Mouse (Mus musculus): ENCODE results near the gene Thap4. TPM values are rescaled to one million over a fixed set of nuclear protein-coding genes. Genes with fewer than 3 reads are reported as not detected.

Thap4 gene
- polyA plus RNA-seq, 1 experiment: 37.1 TPM

DNA sequence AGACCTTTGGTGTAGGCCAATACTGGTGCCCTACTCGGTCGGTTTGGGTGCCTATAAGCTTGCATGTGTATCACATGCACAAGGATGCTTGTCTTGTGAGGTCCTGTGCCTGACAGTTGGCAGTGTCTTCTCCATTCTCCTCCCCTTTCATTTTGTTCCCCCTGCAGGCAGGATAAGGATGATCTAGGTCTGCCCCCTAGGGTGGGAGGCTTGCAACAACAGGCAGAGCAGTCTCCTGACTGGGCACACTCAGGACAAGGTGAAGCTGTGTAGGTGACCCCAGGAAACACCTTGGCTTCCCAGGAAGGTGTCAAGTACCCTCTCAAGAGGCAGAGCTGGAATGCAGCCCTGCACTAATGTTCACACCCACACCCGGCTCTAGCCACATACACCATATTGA is 27.7 kb downstream of the Thap4 start:
- Histone ChIP-seq H3K27ac (ENCODE audit: insufficient read depth, low read length) (no peak overlapping the region), H3K4me1 (ENCODE audit: control insufficient read depth, insufficient read depth, low read length) (no peaks in the 10 kb centered on the region), H3K4me3 (ENCODE audit: insufficient read depth, low read length) (no peak overlapping the region)
- TF ChIP-seq CTCF (IDR thresholded peaks at IDR 0.05; ENCODE audit: extremely low read depth, insufficient read depth, low read length): peak; percentile 87
- no peak for TF ChIP-seq POLR2A (IDR thresholded peaks at IDR 0.05; ENCODE audit: extremely low read depth, insufficient read depth, low read length)

DNA sequence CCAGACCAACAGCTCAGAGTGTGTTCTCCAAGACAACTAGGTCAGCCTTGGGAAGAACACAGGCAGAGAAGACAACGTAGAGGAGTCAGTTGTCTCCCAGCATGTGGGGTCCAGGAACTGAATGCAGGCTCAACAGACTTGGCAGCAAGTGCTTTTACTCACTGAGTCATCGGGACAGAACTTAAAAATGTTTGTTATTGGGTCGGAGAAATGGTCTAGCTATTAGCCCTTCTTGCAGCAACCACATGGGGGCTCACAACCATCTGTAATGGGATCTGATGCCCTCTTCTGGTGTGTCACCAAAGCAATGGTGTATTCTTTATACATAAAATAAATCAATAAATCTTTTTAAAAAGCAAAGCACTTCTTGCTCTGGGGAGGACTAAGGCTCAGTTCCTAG is 28.5 kb downstream of the Thap4 start:
- H3K4me3 ChIP-seq (ENCODE audit: insufficient read depth, low read length): no peak overlapping the region
- 0 out of 2 replicates have a peak, but pooled peaks have one; percentile 8 for TF ChIP-seq CTCF (IDR thresholded peaks at IDR 0.05; ENCODE audit: extremely low read depth, insufficient read depth, low read length)
- no peak for TF ChIP-seq POLR2A (IDR thresholded peaks at IDR 0.05; ENCODE audit: extremely low read depth, insufficient read depth, low read length)

DNA sequence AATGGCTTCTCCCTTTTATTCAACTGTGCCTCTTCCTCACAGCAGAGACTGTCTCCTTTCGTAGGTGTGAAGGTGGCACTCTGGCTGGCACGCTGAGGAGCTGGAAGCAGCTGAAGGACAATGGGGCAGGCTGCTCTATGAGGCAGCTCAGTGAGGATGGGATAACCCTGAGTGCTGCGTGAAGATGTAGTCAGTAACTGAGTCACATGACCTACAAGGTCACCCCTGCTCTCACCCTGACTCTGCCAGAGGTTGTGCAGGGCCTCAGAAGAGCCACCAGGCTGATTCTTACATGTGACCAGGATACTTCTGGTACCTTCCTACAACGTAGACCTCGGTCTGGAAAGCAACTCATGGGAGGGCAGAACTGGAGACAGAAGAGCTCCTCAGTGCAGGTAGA is 29.0 kb downstream of the Thap4 start:
- no peak overlapping the region for H3K4me3 ChIP-seq (ENCODE audit: insufficient read depth, low read length)
- H3K4me1 ChIP-seq (ENCODE audit: control insufficient read depth, insufficient read depth, low read length): no peaks in the 10 kb centered on the region
- no peak overlapping the region for H3K27ac ChIP-seq (ENCODE audit: insufficient read depth, low read length)
- TF ChIP-seq POLR2A (IDR thresholded peaks at IDR 0.05; ENCODE audit: extremely low read depth, insufficient read depth, low read length) (no peak), CTCF (IDR thresholded peaks at IDR 0.05; ENCODE audit: extremely low read depth, insufficient read depth, low read length) (no peak)

More for the DNA sequence above, 28.5 kb downstream of the Thap4 start:
- no peak overlapping the region for H3K27ac ChIP-seq (ENCODE audit: insufficient read depth, low read length)
- no peaks in the 10 kb centered on the region for H3K4me1 ChIP-seq (ENCODE audit: control insufficient read depth, insufficient read depth, low read length)

DNA sequence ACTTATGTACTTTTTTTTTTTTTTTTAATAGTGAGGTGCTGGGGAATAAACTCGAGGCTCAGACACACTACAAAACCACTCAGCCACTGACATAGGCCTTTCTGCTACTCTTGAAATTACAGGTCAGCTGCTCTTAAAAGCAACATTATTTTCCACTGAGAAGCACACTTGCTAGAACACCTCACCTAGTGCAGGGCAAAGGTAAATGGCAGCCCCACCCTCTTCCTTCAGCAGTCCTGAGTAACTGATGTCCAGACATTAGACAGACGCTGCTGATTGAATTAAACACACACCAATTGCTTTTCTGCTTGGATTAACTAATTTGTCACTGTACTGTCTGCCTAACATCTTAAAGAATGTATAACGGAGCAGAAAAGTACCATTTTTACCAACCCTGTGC is 30.0 kb downstream of the Thap4 start:
- TF ChIP-seq CTCF (IDR thresholded peaks at IDR 0.05; ENCODE audit: extremely low read depth, insufficient read depth, low read length): no peak
- TF ChIP-seq POLR2A (IDR thresholded peaks at IDR 0.05; ENCODE audit: extremely low read depth, insufficient read depth, low read length): no peak
- Histone ChIP-seq H3K4me3 (ENCODE audit: insufficient read depth, low read length) (no peak overlapping the region), H3K27ac (ENCODE audit: insufficient read depth, low read length) (no peak overlapping the region), H3K4me1 (ENCODE audit: control insufficient read depth, insufficient read depth, low read length) (no peaks in the 10 kb centered on the region)

DNA sequence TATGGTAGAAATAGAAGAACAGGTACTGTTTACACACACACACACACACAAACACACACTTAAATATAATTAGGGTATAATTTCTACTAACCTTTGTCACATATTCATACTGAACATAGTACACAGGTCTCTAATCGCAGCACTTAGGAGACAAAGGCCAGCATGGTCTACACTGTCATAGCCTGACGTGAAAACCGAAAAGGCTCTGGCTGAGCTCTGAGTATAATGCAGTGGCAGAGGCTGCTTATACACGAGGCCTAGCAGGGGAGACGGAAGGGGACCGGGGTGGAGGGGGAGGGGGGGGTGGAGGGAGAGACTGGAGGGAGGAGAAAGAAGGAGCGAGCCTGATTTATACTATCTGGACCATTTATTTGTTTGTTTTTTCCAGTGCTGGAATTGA is 33.1 kb downstream of the Thap4 start:
- TF ChIP-seq CTCF (IDR thresholded peaks at IDR 0.05; ENCODE audit: extremely low read depth, insufficient read depth, low read length): no peak
- no peak for TF ChIP-seq POLR2A (IDR thresholded peaks at IDR 0.05; ENCODE audit: extremely low read depth, insufficient read depth, low read length)
- no peak overlapping the region for H3K27ac ChIP-seq (ENCODE audit: insufficient read depth, low read length)
- no peaks in the 10 kb centered on the region; the same call in 1 of the 2 replicates for H3K4me1 ChIP-seq (ENCODE audit: control insufficient read depth, insufficient read depth, low read length)

DNA sequence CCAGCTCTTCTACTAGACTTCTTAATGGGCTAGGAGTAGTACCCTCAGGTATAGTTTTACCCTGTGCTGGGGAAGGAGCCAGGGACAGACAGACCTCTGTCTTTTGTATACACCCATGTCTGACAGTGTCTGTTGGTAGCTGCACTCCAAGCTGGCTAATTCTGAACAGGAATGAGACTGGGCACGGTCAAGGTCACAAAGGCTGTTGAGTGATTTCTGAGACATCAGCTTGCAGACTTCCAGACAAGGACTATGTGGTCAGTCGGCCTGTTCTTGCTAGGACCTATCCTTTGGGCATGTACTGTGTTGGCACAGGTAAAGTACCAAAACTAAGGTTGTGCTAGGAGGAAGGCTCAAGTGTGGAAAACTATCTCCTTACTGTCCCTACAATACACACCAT is 38.5 kb downstream of the Thap4 start:
- Histone ChIP-seq H3K4me3 (ENCODE audit: insufficient read depth, low read length) (no peak overlapping the region), H3K27ac (ENCODE audit: insufficient read depth, low read length) (no peak overlapping the region), H3K4me1 (ENCODE audit: control insufficient read depth, insufficient read depth, low read length) (peaks cover 2% of the 10 kb centered on the region)
- TF ChIP-seq CTCF (IDR thresholded peaks at IDR 0.05; ENCODE audit: extremely low read depth, insufficient read depth, low read length): no peak
- no peak for TF ChIP-seq POLR2A (IDR thresholded peaks at IDR 0.05; ENCODE audit: extremely low read depth, insufficient read depth, low read length)

More for the DNA sequence above, 33.1 kb downstream of the Thap4 start:
- H3K4me3 ChIP-seq (ENCODE audit: insufficient read depth, low read length): no peak overlapping the region

DNA sequence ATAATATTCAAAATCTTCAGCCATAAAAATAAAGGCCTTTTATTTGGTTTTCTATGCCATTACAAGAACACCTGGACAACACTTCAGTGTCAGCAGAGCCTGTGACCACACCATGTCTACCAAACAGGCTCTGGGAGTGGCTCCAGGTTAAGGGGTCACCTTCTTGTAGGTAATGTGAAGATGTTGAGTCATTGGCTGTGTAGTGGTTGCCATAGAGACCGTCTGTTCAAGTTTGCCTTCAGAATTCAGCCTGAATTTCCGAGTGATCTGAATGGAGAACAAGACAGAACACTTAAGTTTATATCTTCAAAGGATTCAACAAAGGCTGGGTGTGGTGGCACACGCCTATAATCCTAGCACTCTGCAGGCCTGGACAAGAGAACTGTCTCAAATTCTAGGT is 49.3 kb downstream of the Thap4 start:
- TF ChIP-seq CTCF (IDR thresholded peaks at IDR 0.05; ENCODE audit: extremely low read depth, insufficient read depth, low read length) (no peak), POLR2A (IDR thresholded peaks at IDR 0.05; ENCODE audit: extremely low read depth, insufficient read depth, low read length) (no peak)
- Histone ChIP-seq H3K4me3 (ENCODE audit: insufficient read depth, low read length) (no peak overlapping the region), H3K4me1 (ENCODE audit: control insufficient read depth, insufficient read depth, low read length) (peaks cover 4% of the 10 kb centered on the region; the same call in 1 of the 2 replicates), H3K27ac (ENCODE audit: insufficient read depth, low read length) (no peak overlapping the region)

DNA sequence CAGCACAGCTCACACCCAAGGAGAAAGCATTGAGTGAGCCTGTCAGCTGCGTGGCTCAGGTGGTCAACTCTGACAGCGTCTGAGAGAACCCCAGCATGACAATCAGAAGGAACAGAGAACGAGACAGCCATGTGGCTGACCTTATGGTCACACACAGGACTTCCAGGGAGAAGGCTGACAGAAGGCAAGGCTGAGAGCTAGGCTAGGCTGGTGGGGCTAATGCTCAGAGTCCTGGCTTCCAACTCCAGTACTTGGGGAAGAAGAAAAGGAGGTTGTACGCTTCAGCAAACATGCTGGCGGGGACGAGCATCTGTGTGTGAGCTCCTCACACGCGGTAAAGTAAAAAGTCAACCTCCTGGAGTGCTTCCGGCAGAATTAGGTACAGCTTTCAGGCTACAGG is 50.3 kb downstream of the Thap4 start:
- H3K4me1 ChIP-seq (ENCODE audit: control insufficient read depth, insufficient read depth, low read length): peaks cover 7% of the 10 kb centered on the region
- no peak overlapping the region for H3K4me3 ChIP-seq (ENCODE audit: insufficient read depth, low read length)
- no peak overlapping the region for H3K27ac ChIP-seq (ENCODE audit: insufficient read depth, low read length)
- TF ChIP-seq CTCF (IDR thresholded peaks at IDR 0.05; ENCODE audit: extremely low read depth, insufficient read depth, low read length) (no peak), POLR2A (IDR thresholded peaks at IDR 0.05; ENCODE audit: extremely low read depth, insufficient read depth, low read length) (no peak)

DNA sequence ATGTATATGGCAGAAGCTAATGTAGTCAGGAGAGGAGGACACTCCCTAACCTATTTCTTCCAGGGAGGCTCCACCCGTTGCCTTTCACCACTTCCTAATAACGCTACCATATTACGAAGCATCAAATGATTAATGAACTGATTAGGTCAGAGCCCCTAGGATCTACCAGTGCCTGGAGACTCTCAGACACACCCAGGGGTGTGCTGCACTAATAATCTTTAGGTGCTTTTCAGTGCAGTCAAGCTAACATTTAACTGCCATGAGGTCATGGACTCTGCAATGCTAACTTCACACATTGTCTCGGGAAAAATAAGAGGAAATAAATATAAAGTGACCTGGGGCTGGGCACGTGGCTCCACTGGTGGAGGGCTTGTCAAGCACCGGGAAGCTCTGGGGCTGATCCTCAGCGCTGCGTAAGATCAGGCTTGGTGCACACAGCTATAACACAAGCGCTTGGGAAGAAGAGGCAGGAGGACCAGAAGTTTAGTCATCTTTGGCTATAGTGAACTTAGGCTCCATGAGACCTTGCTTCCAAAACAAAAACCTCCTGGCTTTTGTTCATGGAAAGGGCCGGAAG is 51.1 kb downstream of the Thap4 start:
- no peak for TF ChIP-seq POLR2A (IDR thresholded peaks at IDR 0.05; ENCODE audit: extremely low read depth, insufficient read depth, low read length)
- TF ChIP-seq CTCF (IDR thresholded peaks at IDR 0.05; ENCODE audit: extremely low read depth, insufficient read depth, low read length): no peak
- Histone ChIP-seq H3K4me3 (ENCODE audit: insufficient read depth, low read length) (no peak overlapping the region), H3K27ac (ENCODE audit: insufficient read depth, low read length) (no peak overlapping the region), H3K4me1 (ENCODE audit: control insufficient read depth, insufficient read depth, low read length) (peaks cover 11% of the 10 kb centered on the region)

DNA sequence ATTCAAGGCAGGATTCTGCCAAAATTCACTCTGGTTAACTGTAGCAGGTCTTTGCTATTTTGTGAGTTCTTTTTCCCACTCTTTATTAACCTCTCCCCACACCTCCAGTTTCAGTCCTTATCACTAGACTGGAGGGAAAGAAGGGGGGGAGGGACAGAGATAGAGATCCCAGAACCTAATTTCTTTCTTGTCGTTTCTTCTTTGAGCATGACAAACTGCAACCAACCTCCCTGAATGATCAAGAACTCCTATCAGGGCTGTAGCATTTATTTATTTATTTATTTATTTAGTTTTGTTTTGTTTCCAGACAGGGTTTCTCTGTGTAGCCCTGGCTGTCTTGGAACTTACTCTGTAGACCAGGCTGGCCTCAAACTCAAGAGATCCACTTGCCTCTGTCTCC is 52.6 kb downstream of the Thap4 start:
- TF ChIP-seq CTCF (IDR thresholded peaks at IDR 0.05; ENCODE audit: extremely low read depth, insufficient read depth, low read length) (no peak), POLR2A (IDR thresholded peaks at IDR 0.05; ENCODE audit: extremely low read depth, insufficient read depth, low read length) (no peak)
- no peak overlapping the region for H3K4me3 ChIP-seq (ENCODE audit: insufficient read depth, low read length)
- H3K27ac ChIP-seq (ENCODE audit: insufficient read depth, low read length): no peak overlapping the region
- H3K4me1 ChIP-seq (ENCODE audit: control insufficient read depth, insufficient read depth, low read length): peaks cover 15% of the 10 kb centered on the region

All from cortical plate, adult 2 months (tissue).